Mouse (Mus musculus) left cerebral cortex, adult 18-20 months (tissue): ENCODE results near the gene Zc3h12b. TPM values are rescaled to one million over a fixed set of nuclear protein-coding genes. Genes with fewer than 3 reads are reported as not detected.
"Not testable (repeated sequence)": the region's sequence is repeated elsewhere in the genome, so short reads cannot be mapped to it uniquely, and the experiment has no call there.

ENCODE experiments used
- DNase-seq, 2 experiments: peaks; one replicate each; pipeline ENCODE4 v3.0.0; 2021 to 2022; ENCODE audit warnings: low spot score in 2 of 2, mixed read lengths in 1 of 2
- long read RNA-seq, 2 experiments: library from polyadenylated mRNA; stranded (forward); transcript quantifications; one replicate each; pipeline ENCODE4 v2.0.0; 2021
- total RNA-seq, 2 experiments: library from RNA; stranded (reverse); gene quantifications; 2 replicates each; pipeline ENCODE4 v1.2.3; 2021

Gene Zc3h12b
- total RNA-seq, result 10 to 100 TPM; 32.6 to 34.7 TPM
- long read RNA-seq, experiment 1, partial matches to known transcripts, result 1 of 4 reads
- long read RNA-seq, experiment 1, other reads (novel, unspliced or antisense), result 3 of 4 reads
- long read RNA-seq, experiment 2, partial matches to known transcripts, result 1 of 3 reads
- long read RNA-seq, experiment 2, other reads (novel, unspliced or antisense), result 2 of 3 reads

GRCm38 (mm10) chrX:95711227-95712111 lies at the start of gene Zc3h12b:
Gene Zc3h12b, plus strand, starts transcription at chrX:95711678.
- peak; percentile 66 to 77 for DNase-seq

GRCm38 (mm10) chrX:95682206-95682605 lies 29.3 kb upstream of the Zc3h12b start:
- DNase-seq, result no peak

GRCm38 (mm10) chrX:95687119-95687518 lies 24.4 kb upstream of the Zc3h12b start:
- DNase-seq, result peak; percentile 3 to 4

GRCm38 (mm10) chrX:95738253-95738652 lies 26.8 kb downstream of the Zc3h12b start:
- DNase-seq, result peak in 1 of 2 experiments; percentile 11

GRCm38 (mm10) chrX:95795881-95796280 lies 84.4 kb downstream of the Zc3h12b start:
- DNase-seq, result no peak

- DNase-seq, result no peak
Measured at GRCm38 (mm10) chrX:95801790-95802189, 90.3 kb downstream of the Zc3h12b start.

GRCm38 (mm10) chrX:95852806-95853205 lies 141.3 kb downstream of the Zc3h12b start:
- no peak for DNase-seq

GRCm38 (mm10) chrX:95881111-95881510 lies 169.6 kb downstream of the Zc3h12b start:
- no peak for DNase-seq

- DNase-seq, result no peak
Measured at GRCm38 (mm10) chrX:95902716-95903115, 191.2 kb downstream of the Zc3h12b start.

GRCm38 (mm10) chrX:95935481-95935880 lies 224.0 kb downstream of the Zc3h12b start:
- no peak for DNase-seq

- DNase-seq, result no peak
Measured at GRCm38 (mm10) chrX:95945496-95945895, 234.0 kb downstream of the Zc3h12b start.

GRCm38 (mm10) chrX:95948135-95948534 lies 236.7 kb downstream of the Zc3h12b start:
- no peak for DNase-seq

- DNase-seq, result peak; percentile 18 to 39
Measured at GRCm38 (mm10) chrX:95950776-95951175, 239.3 kb downstream of the Zc3h12b start.

GRCm38 (mm10) chrX:95956497-95957293 lies 245.2 kb downstream of the Zc3h12b start, which contains the start of gene Las1l:
Gene Las1l, minus strand, starts transcription at chrX:95956962.
- DNase-seq, result peak; percentile 82 to 88

- not testable (repeated sequence) for DNase-seq
Measured at GRCm38 (mm10) chrX:95957461-95957860, 246.0 kb downstream of the Zc3h12b start.

GRCm38 (mm10) chrX:95963366-95963765 lies 251.9 kb downstream of the Zc3h12b start:
- DNase-seq, result no peak

GRCm38 (mm10) chrX:95965036-95965435 lies 253.6 kb downstream of the Zc3h12b start:
- DNase-seq, result no peak

- peak; percentile 19 to 21 for DNase-seq
Measured at GRCm38 (mm10) chrX:95967847-95968593, 256.5 kb downstream of the Zc3h12b start.

GRCm38 (mm10) chrX:95968594-95968965 lies 257.1 kb downstream of the Zc3h12b start:
- peak; percentile 58 to 63 for DNase-seq

- DNase-seq, result no peak
Measured at GRCm38 (mm10) chrX:95969116-95969515, 257.6 kb downstream of the Zc3h12b start.

- no peak for DNase-seq
Measured at GRCm38 (mm10) chrX:95969936-95970335, 258.5 kb downstream of the Zc3h12b start.
